Mouse (Mus musculus) monocyte, adult 2 months (primary cell): ENCODE measurements around the gene Platr25.
"Not testable (repeated sequence)": the region's sequence is repeated elsewhere in the genome, so short reads cannot be mapped to it uniquely, and the experiment has no call there.

Experiments used
- DNase-seq, 2 experiments: peaks; one replicate each; pipeline ENCODE4 v3.0.0; 2022; ENCODE audit warnings: low spot score in 2 of 2, low read depth in 1 of 2

The Platr25 gene

DNA sequence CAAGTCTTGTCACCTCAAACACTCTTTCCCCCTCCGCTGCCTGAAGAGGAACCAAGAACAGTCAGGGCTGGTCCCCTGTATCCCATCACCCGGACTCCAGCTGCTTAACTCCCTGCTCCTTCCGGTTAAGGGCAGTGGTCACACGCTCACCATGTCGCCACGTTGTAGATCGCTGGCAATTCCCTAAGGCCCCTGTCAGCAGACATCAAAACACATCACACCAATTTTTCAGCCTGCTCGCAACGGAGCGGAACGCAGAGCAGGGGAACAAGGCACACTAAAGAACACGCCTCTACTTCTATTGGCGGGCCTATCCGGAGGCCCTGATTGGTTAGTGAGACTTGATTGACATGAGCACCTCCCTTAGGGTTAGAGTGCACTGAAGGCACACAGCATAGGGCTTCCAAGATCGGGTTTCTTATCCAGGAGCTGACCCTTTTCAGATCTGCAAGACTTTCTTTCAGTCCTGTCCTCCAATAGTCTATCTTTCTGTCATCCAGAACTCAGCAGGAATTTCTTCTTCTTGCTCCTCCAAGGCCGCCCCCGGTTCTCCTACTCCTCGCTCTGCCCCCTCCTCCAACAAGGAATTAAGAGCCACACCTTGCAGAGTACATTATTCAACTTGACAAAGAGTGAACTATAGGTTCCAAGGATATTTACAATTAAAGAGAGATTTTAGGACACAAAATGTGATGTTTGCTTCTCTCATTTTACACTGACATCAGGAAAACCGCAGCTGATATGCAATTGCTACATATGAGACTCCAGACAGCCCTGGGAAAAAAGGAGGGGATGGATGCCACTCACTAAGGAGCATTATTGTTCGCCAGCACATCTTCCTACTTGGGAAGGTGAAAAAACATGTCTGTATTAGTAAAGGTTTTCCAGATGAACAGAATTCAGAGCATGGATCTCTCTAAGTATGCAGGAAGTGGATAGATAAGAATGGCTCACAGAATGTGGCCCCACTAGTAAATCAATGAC lies at the start of gene Platr25:
Gene Platr25 (minus strand): TSS at position 278 of the 984 bp plus-strand sequence.
- peak in 1 of 2 experiments; percentile 21 for DNase-seq

DNA sequence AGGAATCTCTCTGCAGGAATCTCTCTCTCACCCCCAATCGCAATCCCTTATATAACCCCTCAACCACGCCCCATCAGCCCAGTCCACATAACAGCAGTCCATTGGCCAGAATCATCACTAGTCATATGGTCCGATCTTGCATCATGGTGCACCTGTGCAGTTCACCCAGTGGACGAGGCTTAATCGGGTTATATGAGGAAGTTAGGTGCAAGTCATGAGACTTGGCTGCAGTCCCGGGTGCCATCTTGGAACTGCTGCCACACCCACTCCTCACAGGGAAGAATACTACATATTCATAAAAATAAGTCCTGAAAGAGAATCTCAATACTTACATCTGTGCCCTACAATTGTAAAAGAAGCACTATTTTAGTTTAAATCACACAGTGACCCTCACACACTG lies 47.5 kb upstream of the Platr25 start:
- not testable (repeated sequence) for DNase-seq

DNA sequence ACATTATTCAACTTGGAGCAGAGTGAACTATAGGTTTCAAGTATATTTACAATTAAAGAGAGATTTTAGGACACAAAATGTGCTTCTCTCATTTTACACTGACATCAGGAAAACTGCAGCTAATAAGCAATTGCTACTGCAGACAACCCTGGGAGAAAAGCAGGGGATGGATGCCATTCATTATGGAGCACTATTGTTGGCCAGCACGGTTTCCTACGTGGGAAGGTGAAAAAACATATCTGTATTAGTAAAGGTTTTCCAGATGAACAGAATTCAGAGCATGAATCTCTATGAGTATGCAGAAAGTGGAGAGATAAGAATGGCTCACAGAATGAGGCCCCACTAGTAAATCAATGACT lies 25.6 kb upstream of the Platr25 start:
- DNase-seq: not testable (repeated sequence)

DNA sequence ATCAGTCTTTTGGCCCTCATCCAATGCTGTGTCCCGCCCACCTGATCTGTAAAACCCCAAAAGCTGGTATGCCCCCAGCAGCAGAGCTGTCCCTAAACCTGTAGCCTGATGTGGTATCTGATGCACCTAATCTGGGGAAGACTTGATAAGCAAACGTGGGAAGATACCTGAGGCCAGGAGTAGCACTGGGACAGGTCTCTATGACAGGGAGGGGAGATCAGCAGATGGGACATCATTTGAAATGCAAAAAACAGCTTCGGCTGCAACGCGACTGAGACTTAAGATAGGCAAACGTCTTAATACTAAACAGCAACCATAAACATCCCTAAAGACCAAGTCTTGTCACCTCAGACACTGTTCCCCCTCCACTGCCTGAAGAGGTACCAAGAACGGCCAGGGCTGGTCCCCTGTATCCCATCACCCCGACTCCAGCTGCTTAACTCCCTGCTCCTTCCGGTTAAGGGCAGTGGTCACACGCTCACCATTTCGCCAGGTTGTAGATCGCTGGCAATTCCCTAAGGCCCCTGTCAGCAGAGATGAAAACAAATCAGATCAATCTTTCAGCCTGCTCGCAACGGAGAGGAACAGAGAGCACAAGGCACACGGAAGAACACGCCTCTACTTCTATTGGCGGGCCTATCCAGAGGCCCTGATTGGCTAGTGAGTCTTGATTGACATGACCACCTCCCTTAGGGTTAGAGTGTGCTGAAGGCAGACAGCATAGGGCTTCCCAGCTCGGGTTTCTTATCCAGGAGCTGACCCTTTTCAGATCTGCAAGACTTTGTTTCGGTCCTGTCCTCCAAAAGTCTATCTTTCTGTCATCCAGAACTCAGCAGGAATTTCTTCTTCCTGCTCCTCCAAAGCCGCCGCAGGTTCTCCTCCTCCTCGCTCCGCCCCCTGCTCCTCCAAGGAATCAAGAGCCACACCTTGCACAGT lies 25.0 kb upstream of the Platr25 start, which contains the start of gene Gm5141:
Gene Gm5141 (minus strand): TSS at position 610 of the 936 bp plus-strand sequence.
- DNase-seq: peak in 1 of 2 experiments; percentile 10

DNA sequence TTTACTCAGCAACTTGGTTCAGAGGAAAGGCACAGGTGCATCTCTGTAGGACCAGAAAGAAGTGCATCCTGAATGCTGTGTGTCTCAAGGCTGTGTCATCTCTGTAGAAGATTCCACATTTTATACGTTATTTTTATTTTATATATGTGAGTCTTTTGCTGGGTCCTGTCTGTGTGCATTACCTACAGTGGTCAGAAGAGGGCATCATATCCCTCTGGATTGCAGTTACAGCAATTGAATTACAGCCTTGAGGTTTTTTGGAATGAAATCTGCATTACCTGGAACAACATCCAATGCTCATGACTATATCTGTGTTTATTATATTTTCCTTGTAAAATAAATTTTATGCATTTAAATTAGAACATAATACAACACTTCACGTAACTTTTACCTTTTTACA lies 3.3 kb upstream of the Platr25 start:
- not testable (repeated sequence) for DNase-seq

DNA sequence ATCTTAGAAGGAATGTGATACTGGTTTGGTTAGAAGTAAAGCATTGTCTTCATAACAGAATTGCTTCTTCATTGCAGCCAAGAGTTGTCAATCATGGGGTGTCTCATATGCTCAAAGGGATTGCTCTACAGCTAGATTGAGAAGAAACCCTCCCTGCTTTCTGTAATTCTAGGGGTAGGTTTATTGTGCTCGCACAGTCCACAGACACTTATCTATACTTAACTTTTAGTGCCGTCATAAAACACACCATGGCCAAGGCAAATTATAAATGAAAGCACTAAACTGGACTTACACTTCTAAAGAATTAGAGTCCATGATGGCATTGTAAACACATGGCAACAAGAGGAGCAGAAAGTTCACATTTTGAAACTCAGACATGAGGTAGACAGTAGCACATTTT lies 27.2 kb downstream of the Platr25 start:
- no peak for DNase-seq

DNA sequence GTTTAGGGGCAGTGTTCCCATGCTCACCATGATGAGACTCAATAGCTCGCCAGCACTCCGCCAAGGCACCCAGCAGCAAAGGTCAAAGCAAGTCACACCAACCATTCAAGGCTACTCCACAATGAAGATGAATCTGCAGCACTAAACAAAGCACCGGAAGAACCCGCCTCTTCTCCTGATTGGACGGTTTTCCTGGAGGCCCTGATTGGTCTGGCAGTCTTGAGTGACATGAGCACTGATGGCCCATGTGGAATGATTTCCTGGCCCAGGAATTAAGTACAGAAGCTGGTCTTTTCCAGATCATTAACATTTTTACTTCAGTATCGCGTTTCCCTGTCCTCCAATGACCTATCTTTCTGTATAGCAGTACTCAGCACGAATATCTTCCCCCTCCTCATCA lies 47.9 kb downstream of the Platr25 start:
- DNase-seq: not testable (repeated sequence)

DNA sequence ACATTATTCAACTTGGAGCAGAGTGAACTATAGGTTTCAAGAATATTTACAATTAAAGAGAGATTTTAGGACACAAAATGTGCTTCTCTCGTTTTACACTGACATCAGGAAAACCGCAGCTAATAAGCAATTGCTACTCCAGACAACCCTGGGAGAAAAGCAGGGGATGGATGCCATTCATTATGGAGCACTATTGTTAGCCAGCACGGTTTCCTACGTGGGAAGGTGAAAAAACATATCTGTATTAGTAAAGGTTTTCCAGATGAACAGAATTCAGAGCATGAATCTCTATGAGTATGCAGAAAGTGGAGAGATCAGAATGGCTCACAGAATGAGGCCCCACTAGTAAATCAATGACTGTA lies 75.2 kb downstream of the Platr25 start:
- DNase-seq: not testable (repeated sequence)

DNA sequence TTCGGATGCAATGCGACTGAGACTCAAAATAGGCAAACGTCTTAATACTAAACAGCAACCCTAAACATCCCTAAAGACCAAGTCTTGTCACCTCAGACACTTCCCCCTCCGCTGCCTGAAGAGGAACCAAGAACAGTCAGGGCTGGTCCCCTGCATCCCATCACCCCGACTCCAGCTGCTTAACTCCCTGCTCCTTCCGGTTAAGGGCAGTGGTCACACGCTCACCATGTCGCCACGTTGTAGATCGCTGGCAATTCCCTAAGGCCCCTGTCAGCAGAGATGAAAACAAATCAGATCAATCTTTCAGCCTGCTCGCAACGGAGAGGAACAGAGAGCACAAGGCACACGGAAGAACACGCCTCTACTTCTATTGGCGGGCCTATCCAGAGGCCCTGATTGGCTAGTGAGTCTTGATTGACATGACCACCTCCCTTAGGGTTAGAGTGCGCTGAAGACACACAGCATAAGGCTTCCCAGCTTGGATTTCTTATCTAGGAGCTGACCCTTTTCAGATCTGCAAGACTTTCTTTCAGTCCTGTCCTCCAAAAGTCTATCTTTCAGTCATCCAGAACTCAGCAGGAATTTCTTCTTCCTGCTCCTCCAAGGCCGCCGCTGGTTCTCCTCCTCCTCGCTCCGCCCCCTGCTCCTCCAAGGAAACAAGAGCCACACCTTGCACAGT lies 75.8 kb downstream of the Platr25 start:
- DNase-seq: peak; percentile 19 to 43

DNA sequence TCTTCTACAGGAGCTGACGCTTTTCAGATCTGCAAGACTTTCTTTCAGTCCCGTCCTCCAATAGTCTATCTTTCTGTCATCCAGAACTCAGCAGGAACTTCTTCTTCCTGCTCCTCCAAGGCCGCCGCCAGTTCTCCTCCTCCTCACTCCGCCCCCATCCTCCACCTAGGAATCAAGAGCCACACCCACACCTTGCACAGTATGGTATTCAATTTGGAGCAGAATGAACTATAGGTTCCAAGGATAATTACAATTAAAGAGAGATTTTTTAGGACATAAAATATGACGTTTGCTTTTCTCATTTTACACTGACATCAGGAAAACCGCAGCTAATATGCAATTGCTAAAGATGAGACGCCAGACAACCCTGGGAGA lies 107.2 kb downstream of the Platr25 start:
- no peak for DNase-seq

DNA sequence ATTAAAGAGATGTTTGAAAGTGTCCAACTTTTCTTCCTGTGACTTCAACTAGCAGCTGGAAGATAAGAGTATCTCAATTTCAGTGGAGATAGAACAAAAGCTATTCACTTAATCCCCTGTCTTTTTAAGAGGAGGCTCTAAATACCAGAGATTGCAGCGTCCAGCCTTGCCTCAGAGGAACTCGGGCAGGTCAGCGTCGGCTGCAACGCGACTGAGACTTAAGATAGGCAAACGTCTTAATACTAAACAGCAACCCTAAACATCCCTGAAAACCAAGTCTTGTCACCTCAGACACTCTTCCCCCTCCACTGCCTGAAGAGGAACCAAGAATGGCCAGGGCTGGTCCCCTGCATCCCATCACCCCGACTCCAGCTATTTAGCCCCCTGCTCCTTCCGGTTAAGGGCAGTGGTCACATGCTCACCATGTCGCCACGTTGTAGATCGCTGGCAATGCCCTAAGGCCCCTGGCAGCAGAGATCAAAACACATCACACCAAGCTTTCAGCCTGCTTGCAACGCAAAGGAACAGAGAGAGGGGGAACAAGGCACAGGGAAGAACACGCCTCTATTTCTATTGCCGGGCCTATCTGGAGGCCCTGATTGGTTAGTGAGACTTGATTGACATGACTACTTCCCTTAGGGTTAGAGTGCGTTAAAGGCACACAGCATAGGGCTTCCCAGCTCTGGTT lies 107.7 kb downstream of the Platr25 start:
- DNase-seq: peak; percentile 9 to 23

DNA sequence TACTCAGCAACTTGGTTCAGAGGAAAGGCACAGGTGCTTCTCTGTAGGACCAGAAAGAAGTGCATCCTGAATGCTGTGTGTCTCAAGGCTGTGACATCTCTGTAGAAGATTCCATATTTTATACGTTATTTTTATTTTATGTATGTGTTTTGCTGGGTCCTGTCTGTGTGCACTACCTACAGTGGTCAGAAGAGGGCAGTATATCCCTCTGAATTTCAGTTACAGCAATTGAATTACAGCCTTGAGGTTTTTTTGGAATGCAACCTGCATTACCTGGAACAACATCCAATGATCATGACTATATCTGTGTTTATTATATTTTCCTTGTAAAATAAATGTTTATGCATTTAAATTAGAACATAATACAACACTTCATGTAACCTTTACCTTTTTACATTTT lies 133.4 kb downstream of the Platr25 start:
- DNase-seq: not testable (repeated sequence)

DNA sequence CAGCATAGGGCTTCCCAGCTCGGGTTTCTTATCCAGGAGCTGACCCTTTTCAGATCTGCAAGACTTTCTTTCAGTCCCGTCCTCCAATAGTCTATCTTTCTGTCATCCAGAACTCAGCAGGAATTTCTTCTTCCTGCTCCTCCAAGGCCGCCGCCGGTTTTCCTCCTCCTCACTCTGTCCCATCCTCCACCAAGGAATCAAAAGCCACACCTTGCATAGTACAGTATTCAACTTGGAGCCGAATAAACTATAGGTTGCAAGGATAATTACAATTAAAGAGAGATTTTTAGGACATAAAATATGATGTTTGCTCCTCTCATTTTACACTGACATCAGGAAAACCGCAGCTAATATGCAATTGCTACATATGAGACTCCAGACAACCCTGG lies 136.2 kb downstream of the Platr25 start:
- not testable (repeated sequence) for DNase-seq

DNA sequence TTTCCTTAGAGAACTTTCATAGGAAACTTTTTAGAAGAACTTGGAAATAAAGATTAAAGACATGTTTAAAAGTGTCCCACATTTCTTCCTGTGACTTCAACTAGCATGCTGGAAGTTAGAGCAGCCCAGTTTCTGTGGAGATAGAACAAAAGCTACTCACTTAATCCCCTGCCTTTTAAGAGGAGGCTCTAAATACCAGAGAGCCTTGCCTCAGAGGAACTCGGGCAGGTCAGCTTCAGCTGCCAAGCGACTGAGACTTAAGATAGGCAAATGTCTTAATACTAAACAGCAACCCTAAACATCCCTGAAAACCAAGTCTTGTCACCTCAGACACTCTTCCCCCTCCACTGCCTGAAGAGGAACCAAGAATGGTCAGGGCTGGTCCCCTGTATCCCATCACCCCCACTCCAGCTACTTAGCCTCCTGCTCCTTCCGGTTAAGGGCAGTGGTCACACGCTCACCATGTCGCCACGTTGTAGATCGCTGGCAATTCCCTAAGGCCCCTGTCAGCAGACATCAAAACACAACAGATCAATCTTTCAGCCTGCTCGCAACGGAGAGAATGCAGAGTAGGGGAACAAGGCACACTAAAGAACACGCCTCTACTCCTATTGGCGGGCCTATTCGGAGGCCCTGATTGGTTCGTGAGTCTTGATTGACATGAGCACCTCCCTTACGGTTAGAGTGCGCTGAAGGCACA lies 136.8 kb downstream of the Platr25 start, which contains the start of gene 6720489N17Rik:
Gene 6720489N17Rik (minus strand): TSS at position 606 of the 700 bp plus-strand sequence.
- peak; percentile 10 to 51 for DNase-seq
